Mouse (Mus musculus) erythroblast, embryonic 14.5 days (primary cell): ENCODE data around the gene Gstz1.

Experiments used
- GATA1 ChIP-seq: IDR thresholded peaks from 2 replicates; pipeline ENCODE4 v1.6.1; 2012; ENCODE audit warnings: low read length, inconsistent platforms, mixed read lengths
- TAL1 ChIP-seq: IDR thresholded peaks from 3 replicates; pipeline ENCODE4 v1.6.1; 2012; ENCODE audit warnings: low read length, inconsistent platforms, mixed read lengths

- no peak for TF ChIP-seq GATA1
- no peak for TF ChIP-seq TAL1
These were observed 52.4 kb downstream of the Gstz1 start, which contains the start of gene Samd15 for GRCm38 (mm10) chr12:87199206-87199972.
